Mouse (Mus musculus): ENCODE results near the gene Espn. TPM values are rescaled to one million over a fixed set of nuclear protein-coding genes. Genes with fewer than 3 reads are reported as not detected.

Gene Espn
- polyA plus RNA-seq (2014; fragmentation: Illumina TruSeq; extraction: RNeasy Lipid Tissue Mini Kit (QIAGEN cat#74804); ENCODE audit: low read depth, low replicate concordance), result not detected

DNA sequence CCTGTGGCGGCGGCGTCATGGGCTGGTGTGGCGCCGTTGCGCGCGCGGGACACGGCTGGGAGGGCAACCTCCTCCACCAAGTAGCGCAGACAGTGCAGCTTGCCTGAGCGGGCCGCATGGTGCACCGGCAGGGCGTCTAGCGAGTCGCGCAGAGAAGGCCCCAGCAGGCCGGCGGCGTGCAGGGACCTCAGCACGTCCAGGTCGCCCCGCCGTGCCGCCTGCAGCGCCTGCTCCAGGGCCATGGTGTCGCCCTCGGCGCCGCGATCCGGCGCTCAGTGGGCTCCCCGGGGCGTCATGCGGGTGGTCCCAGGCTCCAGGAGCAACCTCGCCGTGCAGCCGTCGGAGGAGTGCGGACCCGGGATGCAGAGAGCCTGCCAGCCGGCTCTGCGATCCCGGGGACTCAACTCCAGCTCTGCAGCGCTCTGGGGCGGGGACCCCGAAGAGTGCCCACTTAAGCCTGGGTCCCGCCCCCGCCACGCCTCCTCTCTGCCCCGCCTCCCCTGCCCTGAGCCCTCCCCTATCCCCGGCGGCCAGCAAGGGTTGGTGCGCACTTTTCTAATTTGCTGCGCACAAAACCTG lies at the start of gene Espn:
Espn (minus strand) TSS at position 406 of the 579 bp plus-strand sequence.

DNA sequence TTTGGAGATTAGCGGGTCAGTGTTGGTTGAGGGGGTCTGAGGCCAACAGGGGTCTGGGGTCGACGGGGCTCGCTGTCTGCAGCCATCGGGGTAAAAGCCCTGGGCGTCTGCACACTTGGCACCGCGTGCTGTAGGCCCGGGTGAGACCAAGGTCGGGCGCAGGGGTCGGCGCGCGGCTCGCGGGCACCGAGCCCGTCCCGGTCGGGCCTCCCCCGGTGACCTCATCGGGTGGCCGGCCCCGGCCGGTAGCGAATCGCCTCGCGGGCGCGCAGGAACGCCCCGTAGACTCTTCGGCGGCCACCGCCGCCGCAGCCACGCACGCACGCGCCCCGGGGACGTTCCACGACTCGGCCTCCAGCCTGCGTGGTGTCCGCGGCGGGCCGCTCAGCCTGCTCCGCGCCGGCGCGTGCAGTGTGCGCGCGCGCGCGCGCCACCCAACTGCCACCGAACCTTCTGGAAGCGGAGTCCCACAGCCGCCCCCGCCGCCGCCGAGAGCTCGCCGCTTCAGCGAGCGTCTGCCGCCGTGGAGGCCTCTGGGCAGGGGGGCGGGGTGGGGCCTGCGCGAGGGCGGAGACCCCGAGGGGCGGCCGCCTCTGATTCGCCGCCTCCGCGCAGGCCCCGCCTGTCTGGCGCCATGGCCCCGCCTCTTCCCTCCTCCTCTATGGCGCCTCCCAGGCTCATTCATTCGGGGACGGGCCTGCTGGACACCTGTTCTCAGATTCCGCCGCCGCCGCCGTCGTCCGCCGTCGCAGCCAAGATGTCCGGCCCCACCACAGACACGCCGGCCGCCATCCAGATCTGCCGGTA lies 25.6 kb upstream of the Espn start, which contains the start of gene Acot7:
Acot7 (plus strand) TSS at position 598 of the 807 bp plus-strand sequence.

DNA sequence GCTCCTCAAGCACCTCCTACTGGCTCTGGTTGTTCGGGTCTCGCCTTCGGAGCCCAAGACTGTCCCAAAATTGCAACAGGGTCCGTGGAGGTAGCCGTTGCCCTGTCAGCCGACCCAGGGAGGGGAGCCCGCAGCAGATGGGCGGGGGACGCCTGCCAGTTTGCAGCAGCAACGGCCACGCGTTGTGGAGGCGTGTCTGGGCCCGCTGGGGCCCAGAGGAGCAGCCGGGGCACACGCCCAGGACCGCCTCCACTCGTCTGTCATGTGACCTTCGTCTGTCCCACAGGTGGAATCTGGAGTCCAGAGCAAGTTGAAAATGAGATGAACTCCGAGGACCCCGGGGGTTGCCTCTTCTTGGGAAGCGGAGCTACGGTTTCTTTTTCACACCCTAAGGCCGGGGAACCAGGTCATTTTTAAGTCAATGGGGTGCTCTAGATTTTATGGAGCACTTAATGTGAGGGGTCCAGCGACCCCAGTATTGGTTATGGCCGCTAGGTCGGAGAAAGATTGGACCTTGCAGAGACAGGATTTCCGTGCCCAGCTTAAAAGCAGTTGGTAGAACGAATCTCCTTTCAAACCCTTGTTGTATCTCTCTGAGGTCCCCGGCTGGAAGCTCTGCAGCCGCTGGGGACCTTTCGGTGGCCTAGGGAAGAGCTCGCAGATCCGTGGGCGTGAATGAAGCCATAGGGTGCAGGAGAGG lies 6.6 kb upstream of the Espn start, which contains the start of gene Hes2:
Hes2 (plus strand) TSS at position 283 of the 700 bp plus-strand sequence.

DNA sequence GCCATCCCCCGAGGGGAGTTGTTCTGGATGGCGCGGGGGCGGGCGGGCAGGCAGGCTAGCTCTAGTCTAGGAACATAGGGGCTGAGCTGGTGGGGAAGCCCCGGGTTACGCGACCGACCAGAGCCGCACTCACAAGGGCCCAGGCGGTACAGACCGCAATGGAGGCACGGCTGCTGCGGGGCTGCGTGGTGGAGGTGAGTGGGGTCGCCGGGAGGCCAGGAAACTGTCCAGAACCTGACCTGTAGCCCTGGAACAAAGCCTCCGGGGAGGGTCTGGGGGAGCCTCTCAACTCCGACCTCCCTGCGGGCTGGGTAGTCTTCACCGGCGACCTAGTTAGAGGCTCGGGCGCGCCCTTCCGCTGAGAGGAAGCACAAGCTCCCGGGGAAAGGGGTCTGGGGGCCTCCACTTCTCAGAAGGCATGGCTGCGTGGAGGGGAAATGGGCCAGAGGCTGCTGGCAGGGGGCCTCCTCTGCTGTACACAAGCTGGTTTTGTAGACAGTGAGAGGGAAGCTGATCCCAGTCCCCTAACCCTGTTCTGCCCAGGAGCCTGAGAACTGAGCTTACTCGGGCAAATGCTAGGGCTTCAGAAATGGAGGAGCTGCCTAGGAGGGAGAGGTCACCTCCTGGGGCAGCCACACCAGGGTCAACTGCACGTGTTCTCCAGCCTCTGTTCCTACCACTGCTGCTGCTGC lies 36.1 kb downstream of the Espn start, which contains the start of gene Tnfrsf25:
Tnfrsf25 (plus strand) TSS at position 14 of the 692 bp plus-strand sequence.

DNA sequence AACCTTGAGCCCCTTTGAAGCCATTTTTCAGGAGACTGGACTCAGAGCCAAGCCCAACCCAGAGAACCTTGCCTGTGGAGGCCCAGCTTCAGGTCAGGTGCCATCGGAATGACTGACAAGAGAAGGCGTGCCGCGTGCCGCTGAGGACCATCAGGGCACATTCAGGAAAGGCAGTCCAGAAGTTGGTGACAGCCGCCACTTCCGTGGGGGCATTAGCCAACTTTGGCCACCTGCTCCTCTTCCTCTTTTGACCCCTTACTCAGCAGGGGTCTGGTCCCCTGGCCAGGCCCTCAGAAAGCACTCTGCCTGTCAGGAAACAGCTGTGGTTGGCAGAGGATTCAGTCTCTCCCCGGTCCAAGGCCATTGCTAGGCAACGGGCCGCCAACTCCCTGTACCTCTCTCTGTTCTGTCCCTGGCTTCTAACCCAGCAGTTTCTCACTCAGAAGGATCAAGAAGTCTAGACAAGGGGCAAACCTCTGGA lies 80.0 kb downstream of the Espn start, which contains the start of gene Plekhg5:
Plekhg5 (plus strand) TSS at position 378 of the 481 bp plus-strand sequence.

Other genes starting within 250 kb of the Espn start
- 24.7 TPM for gene Dnajc11, start 218.7 kb downstream of the Espn start, polyA plus RNA-seq (2014; fragmentation: Illumina TruSeq; extraction: RNeasy Lipid Tissue Mini Kit (QIAGEN cat#74804); ENCODE audit: low read depth, low replicate concordance)
- gene Thap3, start 163.4 kb downstream of the Espn start, polyA plus RNA-seq (2014; fragmentation: Illumina TruSeq; extraction: RNeasy Lipid Tissue Mini Kit (QIAGEN cat#74804); ENCODE audit: low read depth, low replicate concordance), result not detected
- gene Phf13, start 156.1 kb downstream of the Espn start, polyA plus RNA-seq (2014; fragmentation: Illumina TruSeq; extraction: RNeasy Lipid Tissue Mini Kit (QIAGEN cat#74804); ENCODE audit: low read depth, low replicate concordance), result 3.0 TPM
- 3.1 TPM for gene Klhl21, start 143.6 kb downstream of the Espn start, polyA plus RNA-seq (2014; fragmentation: Illumina TruSeq; extraction: RNeasy Lipid Tissue Mini Kit (QIAGEN cat#74804); ENCODE audit: low read depth, low replicate concordance)
- 2.8 TPM for gene Zbtb48, start 124.7 kb downstream of the Espn start, polyA plus RNA-seq (2014; fragmentation: Illumina TruSeq; extraction: RNeasy Lipid Tissue Mini Kit (QIAGEN cat#74804); ENCODE audit: low read depth, low replicate concordance)
- gene Tas1r1, start 113.8 kb downstream of the Espn start, polyA plus RNA-seq (2014; fragmentation: Illumina TruSeq; extraction: RNeasy Lipid Tissue Mini Kit (QIAGEN cat#74804); ENCODE audit: low read depth, low replicate concordance), result not detected
- 5.8 TPM for gene Nol9, start 113.0 kb downstream of the Espn start, polyA plus RNA-seq (2014; fragmentation: Illumina TruSeq; extraction: RNeasy Lipid Tissue Mini Kit (QIAGEN cat#74804); ENCODE audit: low read depth, low replicate concordance)
- 0.13 TPM for gene Plekhg5, start 79.9 kb downstream of the Espn start, polyA plus RNA-seq (2014; fragmentation: Illumina TruSeq; extraction: RNeasy Lipid Tissue Mini Kit (QIAGEN cat#74804); ENCODE audit: low read depth, low replicate concordance)
- not detected for gene Tnfrsf25, start 36.4 kb downstream of the Espn start, polyA plus RNA-seq (2014; fragmentation: Illumina TruSeq; extraction: RNeasy Lipid Tissue Mini Kit (QIAGEN cat#74804); ENCODE audit: low read depth, low replicate concordance)
- gene Hes2, start 6.5 kb upstream of the Espn start, polyA plus RNA-seq (2014; fragmentation: Illumina TruSeq; extraction: RNeasy Lipid Tissue Mini Kit (QIAGEN cat#74804); ENCODE audit: low read depth, low replicate concordance), result not detected
- gene Acot7, start 25.8 kb upstream of the Espn start, polyA plus RNA-seq (2014; fragmentation: Illumina TruSeq; extraction: RNeasy Lipid Tissue Mini Kit (QIAGEN cat#74804); ENCODE audit: low read depth, low replicate concordance), result 1.0 TPM
- 0.16 TPM for gene Gpr153, start 121.9 kb upstream of the Espn start, polyA plus RNA-seq (2014; fragmentation: Illumina TruSeq; extraction: RNeasy Lipid Tissue Mini Kit (QIAGEN cat#74804); ENCODE audit: low read depth, low replicate concordance)
- not detected for gene Hes3, start 139.3 kb upstream of the Espn start, polyA plus RNA-seq (2014; fragmentation: Illumina TruSeq; extraction: RNeasy Lipid Tissue Mini Kit (QIAGEN cat#74804); ENCODE audit: low read depth, low replicate concordance)
- 5.8 TPM for gene Icmt, start 144.9 kb upstream of the Espn start, polyA plus RNA-seq (2014; fragmentation: Illumina TruSeq; extraction: RNeasy Lipid Tissue Mini Kit (QIAGEN cat#74804); ENCODE audit: low read depth, low replicate concordance)
- gene Rnf207, start 166.6 kb upstream of the Espn start, polyA plus RNA-seq (2014; fragmentation: Illumina TruSeq; extraction: RNeasy Lipid Tissue Mini Kit (QIAGEN cat#74804); ENCODE audit: low read depth, low replicate concordance), result not detected
- gene Rpl22, start 173.4 kb upstream of the Espn start, polyA plus RNA-seq (2014; fragmentation: Illumina TruSeq; extraction: RNeasy Lipid Tissue Mini Kit (QIAGEN cat#74804); ENCODE audit: low read depth, low replicate concordance), result 188 TPM
- gene Chd5, start 186.3 kb upstream of the Espn start, polyA plus RNA-seq (2014; fragmentation: Illumina TruSeq; extraction: RNeasy Lipid Tissue Mini Kit (QIAGEN cat#74804); ENCODE audit: low read depth, low replicate concordance), result not detected